Mouse (Mus musculus) limb, embryonic 15.5 days (tissue): Measurements from ENCODE around the gene Stk19. TPM values are rescaled to one million over a fixed set of nuclear protein-coding genes. Genes with fewer than 3 reads are reported as not detected.

ENCODE experiments used
- ATAC-seq: fragments of 200-750 bp; cut with Nextera tagmentation; 2 replicates; pipeline ENCODE4 v1.8.0; 2017; ENCODE audit warnings: low read depth, moderate TSS enrichment; ENCODE audit not compliant: insufficient number of reproducible peaks, low FRiP score, low TSS enrichment
- H3K27ac ChIP-seq: fragments of 300-500 bp; sonication (generic); 2 replicates; pipeline ENCODE4 v1.5.1; 2015; ENCODE audit warnings: moderate library complexity, mild to moderate bottlenecking, inconsistent platforms
- H3K27me3 ChIP-seq: fragments of 300-500 bp; sonication (generic); 2 replicates; pipeline ENCODE4 v1.6.1; 2015; ENCODE audit warnings: inconsistent platforms
- H3K36me3 ChIP-seq: fragments of 300-500 bp; sonication (generic); 2 replicates; pipeline ENCODE4 v1.6.1; 2015; ENCODE audit warnings: inconsistent platforms
- H3K4me1 ChIP-seq: fragments of 300-500 bp; sonication (generic); 2 replicates; pipeline ENCODE4 v1.6.1; 2015; ENCODE audit warnings: inconsistent platforms
- H3K4me2 ChIP-seq: fragments of 300-500 bp; sonication (generic); 2 replicates; pipeline ENCODE4 v1.6.1; 2015; ENCODE audit warnings: mild to moderate bottlenecking, inconsistent platforms
- H3K4me3 ChIP-seq: fragments of 300-500 bp; sonication (generic); 2 replicates; pipeline ENCODE4 v1.5.1; 2015; ENCODE audit warnings: mild to moderate bottlenecking, inconsistent platforms
- H3K9ac ChIP-seq: fragments of 300-500 bp; sonication (generic); 2 replicates; pipeline ENCODE4 v1.6.1; 2015; ENCODE audit warnings: inconsistent platforms
- H3K9me3 ChIP-seq: fragments of 300-500 bp; sonication (generic); 2 replicates; pipeline ENCODE4 v1.6.1; 2016; ENCODE audit warnings: inconsistent platforms
- WGBS: fragments of 180-500 bp; shearing (Covaris S2); methylation state at CpG from one replicate; pipeline ENCODE4 v1.1.7; 2015; 5-methylcytosine and 5-hydroxymethylcytosine counted together
- polyA plus RNA-seq: library from polyadenylated mRNA; unstranded; fragments of >200 nt; fragmentation: Nextera tagmentation; extraction: Ambion mirVana; gene quantifications from 2 replicates; pipeline ENCODE4 v1.2.1, GENCODE M21; 2015

The Stk19 gene
- polyA plus RNA-seq, 1 experiment from 2014 or later = 26.1 TPM

- peaks cover 21% of the 10 kb centered on the region for H3K36me3 ChIP-seq
- H3K4me2 ChIP-seq = no peak overlapping the region
- H3K27ac ChIP-seq = no peak overlapping the region
- H3K4me1 ChIP-seq = no peaks in the 10 kb centered on the region
- no peak for ATAC-seq
- peaks cover 3% of the 10 kb centered on the region; the same call in 1 of the 2 replicates for H3K27me3 ChIP-seq
- WGBS = 87% methylated on average over 9 of the region's 9 CpGs
- no peak overlapping the region for H3K4me3 ChIP-seq
- no peaks in the 10 kb centered on the region for H3K9me3 ChIP-seq
- no peak overlapping the region for H3K9ac ChIP-seq
Measured at GRCm38 (mm10) chr17:34860514-34860913, 23.8 kb upstream of the Stk19 start.

- Histone ChIP-seq H3K9ac (no peak overlapping the region), H3K4me1 (no peaks in the 10 kb centered on the region), H3K4me3 (no peak overlapping the region), H3K4me2 (no peak overlapping the region), H3K36me3 (peaks cover 40% of the 10 kb centered on the region), H3K27me3 (no peaks in the 10 kb centered on the region; the same call in 1 of the 2 replicates), H3K27ac (no peak overlapping the region), H3K9me3 (no peaks in the 10 kb centered on the region)
- no peak for ATAC-seq
- WGBS = 84% methylated on average over 4 of the region's 4 CpGs
Measured at GRCm38 (mm10) chr17:34858670-34859069, 21.9 kb upstream of the Stk19 start.

- Histone ChIP-seq H3K4me2 (no peak overlapping the region), H3K9ac (no peak overlapping the region), H3K4me3 (no peak overlapping the region), H3K4me1 (peaks cover 11% of the 10 kb centered on the region), H3K36me3 (peaks cover 55% of the 10 kb centered on the region), H3K9me3 (no peaks in the 10 kb centered on the region), H3K27ac (no peak overlapping the region), H3K27me3 (no peaks in the 10 kb centered on the region; the same call in 1 of the 2 replicates)
- ATAC-seq = no peak
- WGBS = 38% methylated on average over 3 of the region's 3 CpGs
Measured at GRCm38 (mm10) chr17:34855825-34856224, 19.1 kb upstream of the Stk19 start.

- ATAC-seq = no peak
- Histone ChIP-seq H3K9me3 (no peaks in the 10 kb centered on the region), H3K4me3 (no peak overlapping the region), H3K4me1 (peaks cover 15% of the 10 kb centered on the region), H3K4me2 (no peak overlapping the region), H3K27me3 (no peaks in the 10 kb centered on the region), H3K27ac (no peak overlapping the region), H3K9ac (no peak overlapping the region), H3K36me3 (peaks cover 55% of the 10 kb centered on the region)
- 84% methylated on average over 3 of the region's 3 CpGs for WGBS
Measured at GRCm38 (mm10) chr17:34854761-34855160, 18.0 kb upstream of the Stk19 start.

GRCm38 (mm10) chr17:34853511-34853910, 16.8 kb upstream of the Stk19 start:
- Histone ChIP-seq H3K4me1 (peaks cover 21% of the 10 kb centered on the region), H3K27ac (no peak overlapping the region), H3K36me3 (peaks cover 55% of the 10 kb centered on the region), H3K4me3 (no peak overlapping the region), H3K9ac (no peak overlapping the region), H3K4me2 (no peak overlapping the region), H3K27me3 (no peaks in the 10 kb centered on the region), H3K9me3 (no peaks in the 10 kb centered on the region)
- WGBS = 75% methylated on average over 8 of the region's 8 CpGs
- no peak for ATAC-seq

GRCm38 (mm10) chr17:34850517-34851125, 13.9 kb upstream of the Stk19 start:
- Histone ChIP-seq H3K4me1 (peaks cover 21% of the 10 kb centered on the region), H3K27ac (peak overlapping the region; percentile 63; the same call in 1 of the 2 replicates), H3K9me3 (no peaks in the 10 kb centered on the region), H3K27me3 (no peaks in the 10 kb centered on the region), H3K36me3 (peaks cover 61% of the 10 kb centered on the region), H3K9ac (peak overlapping the region; percentile 95), H3K4me3 (peak overlapping the region; percentile 99), H3K4me2 (peak overlapping the region; percentile 93)
- WGBS = under 1% methylated on average over 25 of the region's 25 CpGs
- no peak; the same call in 1 of the 2 replicates for ATAC-seq

- H3K27ac ChIP-seq = peak within 1 kb of the TSS; percentile 63; the same call in 1 of the 2 replicates
- H3K4me2 ChIP-seq = peak within 1 kb of the TSS; percentile 93
- ATAC-seq = peak; percentile 94
- no peaks in the 10 kb centered on the region for H3K27me3 ChIP-seq
- peak within 1 kb of the TSS; percentile 95 for H3K9ac ChIP-seq
- peak within 1 kb of the TSS; percentile 99 for H3K4me3 ChIP-seq
- WGBS = under 1% methylated on average over 58 of the region's 65 CpGs
- peaks cover 21% of the 10 kb centered on the region for H3K4me1 ChIP-seq
- H3K36me3 ChIP-seq = peaks cover 61% of the 10 kb centered on the region
- H3K9me3 ChIP-seq = no peaks in the 10 kb centered on the region
Measured at GRCm38 (mm10) chr17:34849722-34850516, 13.2 kb upstream of the Stk19 start, which contains the start of the genes Skiv2l and Nelfe. Gene Skiv2l (minus strand): TSS chr17:34850210. Gene Nelfe (plus strand): TSS chr17:34850391.

GRCm38 (mm10) chr17:34847615-34848014, 10.9 kb upstream of the Stk19 start:
- H3K27ac ChIP-seq = no peak overlapping the region
- H3K27me3 ChIP-seq = no peaks in the 10 kb centered on the region
- ATAC-seq = no peak
- peaks cover 21% of the 10 kb centered on the region for H3K4me1 ChIP-seq
- H3K9me3 ChIP-seq = no peaks in the 10 kb centered on the region
- WGBS = 88% methylated on average over 7 of the region's 7 CpGs
- no peak overlapping the region for H3K4me2 ChIP-seq
- no peak overlapping the region for H3K4me3 ChIP-seq
- H3K9ac ChIP-seq = no peak overlapping the region
- H3K36me3 ChIP-seq = peaks cover 60% of the 10 kb centered on the region

GRCm38 (mm10) chr17:34847192-34847591, 10.4 kb upstream of the Stk19 start:
- no peak for ATAC-seq
- Histone ChIP-seq H3K27ac (no peak overlapping the region), H3K9ac (no peak overlapping the region), H3K9me3 (no peaks in the 10 kb centered on the region), H3K4me1 (peaks cover 21% of the 10 kb centered on the region), H3K36me3 (peaks cover 60% of the 10 kb centered on the region), H3K4me2 (no peak overlapping the region), H3K4me3 (no peak overlapping the region), H3K27me3 (no peaks in the 10 kb centered on the region)
- 90% methylated on average over 6 of the region's 6 CpGs for WGBS

- Histone ChIP-seq H3K4me2 (no peak overlapping the region), H3K9ac (no peak overlapping the region), H3K27ac (no peak overlapping the region), H3K4me3 (no peak overlapping the region), H3K27me3 (no peaks in the 10 kb centered on the region), H3K4me1 (peaks cover 6% of the 10 kb centered on the region), H3K9me3 (no peaks in the 10 kb centered on the region), H3K36me3 (peaks cover 82% of the 10 kb centered on the region)
- 95% methylated on average over 13 of the region's 13 CpGs for WGBS
- ATAC-seq = no peak
Measured at GRCm38 (mm10) chr17:34844884-34845283, 8.1 kb upstream of the Stk19 start.

- Histone ChIP-seq H3K4me1 (peaks cover 24% of the 10 kb centered on the region), H3K36me3 (peaks cover 72% of the 10 kb centered on the region), H3K27me3 (no peaks in the 10 kb centered on the region), H3K9ac (no peak overlapping the region), H3K27ac (no peak overlapping the region), H3K9me3 (no peaks in the 10 kb centered on the region), H3K4me3 (no peak overlapping the region), H3K4me2 (no peak overlapping the region)
- no peak for ATAC-seq
- WGBS = 85% methylated on average over 6 of the region's 6 CpGs
Measured at GRCm38 (mm10) chr17:34840736-34841307, 4.1 kb upstream of the Stk19 start.

- Histone ChIP-seq H3K9ac (no peak overlapping the region), H3K27ac (no peak overlapping the region), H3K27me3 (no peaks in the 10 kb centered on the region), H3K4me3 (no peak overlapping the region), H3K4me1 (peaks cover 28% of the 10 kb centered on the region), H3K9me3 (no peaks in the 10 kb centered on the region), H3K36me3 (peaks cover 52% of the 10 kb centered on the region), H3K4me2 (0 out of 2 replicates have a peak overlapping the region, but pooled peaks have one; percentile 12)
- WGBS = 91% methylated on average over 7 of the region's 7 CpGs
- ATAC-seq = no peak
Measured at GRCm38 (mm10) chr17:34838785-34839184, 2.0 kb upstream of the Stk19 start.
